Mouse (Mus musculus) lung, adult 2 months (tissue): Measurements from ENCODE around the gene Adgrg1.

Experiments
- CTCF ChIP-seq: fragments of 200-500 bp; IDR thresholded peaks from 2 replicates; pipeline ENCODE4 v1.5.1; 2011; ENCODE audit warnings: mild to moderate bottlenecking, low read length, control low read depth; ENCODE audit not compliant: insufficient read depth
- POLR2A ChIP-seq: fragments of 200-500 bp; IDR thresholded peaks from 2 replicates; pipeline ENCODE4 v1.6.1; 2011; ENCODE audit warnings: low read depth, mild to moderate bottlenecking, control low read depth, low read length, borderline replicate concordance; ENCODE audit errors: extremely low read depth

GRCm38 (mm10) chr8:94988619-94989018 is 14.1 kb downstream of the Adgrg1 start:
- TF ChIP-seq CTCF = no peak
- TF ChIP-seq POLR2A = no peak
